Mouse (Mus musculus) heart, embryonic 10.5 days (tissue): ENCODE data around the gene Cd300lg. TPM values are rescaled to one million over a fixed set of nuclear protein-coding genes. Genes with fewer than 3 reads are reported as not detected.

Experiments used
- DNase-seq: peaks from one replicate; pipeline ENCODE4 v3.0.0-alpha.2; 2017; ENCODE audit warnings: low spot score
- H3K27ac ChIP-seq: fragments of 300-500 bp; sonication (generic); 2 replicates; pipeline ENCODE4 v1.5.1; 2016; ENCODE audit warnings: mild to moderate bottlenecking
- H3K27me3 ChIP-seq: fragments of 300-500 bp; sonication (generic); 2 replicates; pipeline ENCODE4 v1.6.1; 2016; ENCODE audit warnings: mild to moderate bottlenecking; ENCODE audit not compliant: poor library complexity, insufficient read depth, severe bottlenecking
- H3K36me3 ChIP-seq: fragments of 300-500 bp; sonication (generic); 2 replicates; pipeline ENCODE4 v1.6.1; 2016; ENCODE audit warnings: mild to moderate bottlenecking, moderate library complexity
- H3K4me1 ChIP-seq: fragments of 300-500 bp; sonication (generic); 2 replicates; pipeline ENCODE4 v1.6.1; 2016; ENCODE audit warnings: mild to moderate bottlenecking
- H3K4me3 ChIP-seq: fragments of 300-500 bp; sonication (generic); 2 replicates; pipeline ENCODE4 v1.5.1; 2016; ENCODE audit warnings: mild to moderate bottlenecking, moderate library complexity
- H3K9me3 ChIP-seq: fragments of 300-500 bp; sonication (generic); 2 replicates; pipeline ENCODE4 v1.6.1; 2016; ENCODE audit warnings: mild to moderate bottlenecking, moderate library complexity
- WGBS: fragments of 180-500 bp; shearing (Covaris S2); methylation state at CpG from one replicate; pipeline ENCODE4 v1.1.7; 2016; 5-methylcytosine and 5-hydroxymethylcytosine counted together
- polyA plus RNA-seq: library from polyadenylated mRNA; unstranded; fragments of >200 nt; fragmentation: Nextera tagmentation; extraction: Ambion mirVana; gene quantifications from 2 replicates; pipeline ENCODE4 v1.2.1, GENCODE M21; 2016

Gene Cd300lg
- polyA plus RNA-seq, 1 experiment from 2014 or later = 0.83 TPM

- H3K9me3 ChIP-seq = no peaks in the 10 kb centered on the region
- WGBS = under 1% methylated on average over 49 of the region's 49 CpGs
These were observed 46.9 kb downstream of the Cd300lg start, which contains the start of gene Mpp2 for GRCm38 (mm10) chr11:102087931-102088898. TSS of gene Mpp2 (minus strand) at chr11:102088515.

GRCm38 (mm10) chr11:102089088-102089808 lies 47.9 kb downstream of the Cd300lg start:
- Histone ChIP-seq H3K27ac (peak overlapping the region; percentile 86), H3K36me3 (peaks cover 8% of the 10 kb centered on the region), H3K4me3 (peak overlapping the region; percentile 69), H3K4me1 (peaks cover 48% of the 10 kb centered on the region), H3K27me3 (no peaks in the 10 kb centered on the region), H3K9me3 (no peaks in the 10 kb centered on the region)
- peak; percentile 95 for DNase-seq
- under 1% methylated on average over 20 of the region's 20 CpGs for WGBS

More at GRCm38 (mm10) chr11:102087931-102088898, 46.9 kb downstream of the Cd300lg start, which contains the start of gene Mpp2:
- H3K4me1 ChIP-seq = peaks cover 41% of the 10 kb centered on the region
- peak; percentile 96 for DNase-seq
- H3K27ac ChIP-seq = peak within 1 kb of the TSS; percentile 86
- peak within 1 kb of the TSS; percentile 69 for H3K4me3 ChIP-seq
- H3K36me3 ChIP-seq = peaks cover 14% of the 10 kb centered on the region
- no peaks in the 10 kb centered on the region for H3K27me3 ChIP-seq

- H3K27me3 ChIP-seq = peaks cover 32% of the 10 kb centered on the region
- H3K9me3 ChIP-seq = no peaks in the 10 kb centered on the region
- no peaks in the 10 kb centered on the region for H3K36me3 ChIP-seq
- H3K4me1 ChIP-seq = peaks cover 40% of the 10 kb centered on the region
- DNase-seq = no peak
- H3K4me3 ChIP-seq = no peak overlapping the region
- H3K27ac ChIP-seq = peak overlapping the region; percentile 73
- 56% methylated on average over 3 of the region's 3 CpGs for WGBS
These were observed 54.4 kb downstream of the Cd300lg start for GRCm38 (mm10) chr11:102095676-102096075.

GRCm38 (mm10) chr11:102096446-102096845 lies 55.1 kb downstream of the Cd300lg start:
- H3K4me1 ChIP-seq = peaks cover 40% of the 10 kb centered on the region
- peak overlapping the region; percentile 73 for H3K27ac ChIP-seq
- H3K9me3 ChIP-seq = no peaks in the 10 kb centered on the region
- peaks cover 40% of the 10 kb centered on the region for H3K27me3 ChIP-seq
- DNase-seq = no peak
- no peaks in the 10 kb centered on the region for H3K36me3 ChIP-seq
- peak overlapping the region; percentile 49 for H3K4me3 ChIP-seq
- WGBS = 60% methylated on average over 5 of the region's 5 CpGs

GRCm38 (mm10) chr11:102096887-102097391 lies 55.6 kb downstream of the Cd300lg start:
- Histone ChIP-seq H3K9me3 (no peaks in the 10 kb centered on the region), H3K36me3 (no peaks in the 10 kb centered on the region), H3K4me3 (peak overlapping the region; percentile 49), H3K27ac (peak overlapping the region; percentile 73), H3K4me1 (peaks cover 44% of the 10 kb centered on the region), H3K27me3 (peaks cover 45% of the 10 kb centered on the region)
- peak; percentile 97 for DNase-seq
- 4% methylated on average over 18 of the region's 18 CpGs for WGBS

GRCm38 (mm10) chr11:102101219-102101618 lies 59.9 kb downstream of the Cd300lg start, which contains the start of gene Ppy:
TSS of gene Ppy (minus strand) at chr11:102101319.
- 74% methylated on average over 4 of the region's 4 CpGs for WGBS
- no peaks in the 10 kb centered on the region for H3K36me3 ChIP-seq
- H3K4me1 ChIP-seq = peaks cover 33% of the 10 kb centered on the region
- H3K9me3 ChIP-seq = no peaks in the 10 kb centered on the region
- no peak for DNase-seq
- peak within 1 kb of the TSS; percentile 16; the same call in 1 of the 2 replicates for H3K4me3 ChIP-seq
- H3K27me3 ChIP-seq = peaks cover 81% of the 10 kb centered on the region
- H3K27ac ChIP-seq = peak within 1 kb of the TSS; percentile 7; the same call in 1 of the 2 replicates

- DNase-seq = no peak
- no peaks in the 10 kb centered on the region for H3K9me3 ChIP-seq
- H3K36me3 ChIP-seq = no peaks in the 10 kb centered on the region
- peaks cover 29% of the 10 kb centered on the region for H3K4me1 ChIP-seq
- H3K27ac ChIP-seq = 0 out of 2 replicates have a peak overlapping the region, but pooled peaks have one; percentile 7
- peak overlapping the region; percentile 16; the same call in 1 of the 2 replicates for H3K4me3 ChIP-seq
- 14% methylated on average over 17 of the region's 17 CpGs for WGBS
- H3K27me3 ChIP-seq = peaks cover 92% of the 10 kb centered on the region
These were observed 61.4 kb downstream of the Cd300lg start for GRCm38 (mm10) chr11:102102485-102103258.

Other genes starting within 250 kb of the Cd300lg start
- 5.7 and 8.2 TPM in 2 replicates for gene Meox1, start 147.1 kb upstream of the Cd300lg start, polyA plus RNA-seq
- gene Sost, start 74.5 kb upstream of the Cd300lg start, polyA plus RNA-seq = 0.36 and 0.96 TPM in 2 replicates
- not detected in 2 replicates for gene Cfap97d1, start 57.2 kb upstream of the Cd300lg start, polyA plus RNA-seq
- 32.3 and 47.3 TPM in 2 replicates for gene Dusp3, start 54.5 kb upstream of the Cd300lg start, polyA plus RNA-seq
- gene Mpp3, start 13.0 kb upstream of the Cd300lg start, polyA plus RNA-seq = 3.4 and 5.1 TPM in 2 replicates
- 19.0 and 20.1 TPM in 2 replicates for gene Mpp2, start 47.0 kb downstream of the Cd300lg start, polyA plus RNA-seq
- not detected in 2 replicates for gene Ppy, start 59.8 kb downstream of the Cd300lg start, polyA plus RNA-seq
- 3.0 TPM in 1 of 2 replicates, not detected in the other for gene Pyy, start 66.3 kb downstream of the Cd300lg start, polyA plus RNA-seq
- 0.25 and 1.3 TPM in 2 replicates for gene Nags, start 104.0 kb downstream of the Cd300lg start, polyA plus RNA-seq
- gene Tmem101, start 114.9 kb downstream of the Cd300lg start, polyA plus RNA-seq = 40.8 and 44.6 TPM in 2 replicates
- gene Lsm12, start 143.8 kb downstream of the Cd300lg start, polyA plus RNA-seq = 90.9 and 108 TPM in 2 replicates
- 35.0 and 40.9 TPM in 2 replicates for gene G6pc3, start 148.1 kb downstream of the Cd300lg start, polyA plus RNA-seq
- 84.9 and 103 TPM in 2 replicates for gene Hdac5, start 188.7 kb downstream of the Cd300lg start, polyA plus RNA-seq
- 16.5 and 19.4 TPM in 2 replicates for gene BC030867, start 207.4 kb downstream of the Cd300lg start, polyA plus RNA-seq
- gene Asb16, start 227.2 kb downstream of the Cd300lg start, polyA plus RNA-seq = 0.06 and 0.08 TPM in 2 replicates
- 40.1 and 41.8 TPM in 2 replicates for gene Tmub2, start 243.4 kb downstream of the Cd300lg start, polyA plus RNA-seq